Mouse (Mus musculus): ENCODE results near the gene Gm49395. TPM values are rescaled to one million over a fixed set of nuclear protein-coding genes. Genes with fewer than 3 reads are reported as not detected.

Gene Gm49395
- polyA plus RNA-seq, 1 experiment, result 0.92 TPM

GRCm38 (mm10) chr13:115078997-115079685, 22.6 kb downstream of the Gm49395 start:
- no peak for DNase-seq (ENCODE audit: low read depth)
- no peak for TF ChIP-seq CTCF (IDR thresholded peaks at IDR 0.05; ENCODE audit: borderline replicate concordance, extremely low read depth, insufficient read depth, insufficient read length)
- TF ChIP-seq POLR2A (IDR thresholded peaks at IDR 0.05; ENCODE audit: borderline replicate concordance, extremely low read depth, insufficient read depth, insufficient read length, poor library complexity, severe bottlenecking), result no peak

GRCm38 (mm10) chr13:115077346-115078134, 24.2 kb downstream of the Gm49395 start:
- no peak for DNase-seq (ENCODE audit: low read depth)
- no peak for TF ChIP-seq CTCF (IDR thresholded peaks at IDR 0.05; ENCODE audit: borderline replicate concordance, extremely low read depth, insufficient read depth, insufficient read length)
- TF ChIP-seq POLR2A (IDR thresholded peaks at IDR 0.05; ENCODE audit: borderline replicate concordance, extremely low read depth, insufficient read depth, insufficient read length, poor library complexity, severe bottlenecking), result no peak

- no peak for DNase-seq (ENCODE audit: low read depth)
- TF ChIP-seq POLR2A (IDR thresholded peaks at IDR 0.05; ENCODE audit: borderline replicate concordance, extremely low read depth, insufficient read depth, insufficient read length, poor library complexity, severe bottlenecking), result no peak
- no peak for TF ChIP-seq CTCF (IDR thresholded peaks at IDR 0.05; ENCODE audit: borderline replicate concordance, extremely low read depth, insufficient read depth, insufficient read length)
These were observed 29.3 kb downstream of the Gm49395 start for GRCm38 (mm10) chr13:115072386-115072785.

- TF ChIP-seq CTCF (IDR thresholded peaks at IDR 0.05; ENCODE audit: borderline replicate concordance, extremely low read depth, insufficient read depth, insufficient read length), result no peak
- TF ChIP-seq POLR2A (IDR thresholded peaks at IDR 0.05; ENCODE audit: borderline replicate concordance, extremely low read depth, insufficient read depth, insufficient read length, poor library complexity, severe bottlenecking), result no peak
- no peak for DNase-seq (ENCODE audit: low read depth)
These were observed 30.3 kb downstream of the Gm49395 start for GRCm38 (mm10) chr13:115071431-115071830.

- no peak for DNase-seq (ENCODE audit: low read depth)
- TF ChIP-seq CTCF (IDR thresholded peaks at IDR 0.05; ENCODE audit: borderline replicate concordance, extremely low read depth, insufficient read depth, insufficient read length) (no peak), POLR2A (IDR thresholded peaks at IDR 0.05; ENCODE audit: borderline replicate concordance, extremely low read depth, insufficient read depth, insufficient read length, poor library complexity, severe bottlenecking) (no peak)
These were observed 33.8 kb downstream of the Gm49395 start for GRCm38 (mm10) chr13:115067968-115068330.

- TF ChIP-seq POLR2A (IDR thresholded peaks at IDR 0.05; ENCODE audit: borderline replicate concordance, extremely low read depth, insufficient read depth, insufficient read length, poor library complexity, severe bottlenecking) (no peak), CTCF (IDR thresholded peaks at IDR 0.05; ENCODE audit: borderline replicate concordance, extremely low read depth, insufficient read depth, insufficient read length) (no peak)
- DNase-seq (ENCODE audit: low read depth), result no peak
These were observed 34.3 kb downstream of the Gm49395 start for GRCm38 (mm10) chr13:115067324-115067967.

- DNase-seq (ENCODE audit: low read depth), result no peak
- TF ChIP-seq POLR2A (IDR thresholded peaks at IDR 0.05; ENCODE audit: borderline replicate concordance, extremely low read depth, insufficient read depth, insufficient read length, poor library complexity, severe bottlenecking) (no peak), CTCF (IDR thresholded peaks at IDR 0.05; ENCODE audit: borderline replicate concordance, extremely low read depth, insufficient read depth, insufficient read length) (no peak)
These were observed 44.2 kb downstream of the Gm49395 start for GRCm38 (mm10) chr13:115057555-115057954.

GRCm38 (mm10) chr13:115054783-115055182, 46.9 kb downstream of the Gm49395 start:
- peak; percentile 68 for DNase-seq (ENCODE audit: low read depth)
- TF ChIP-seq CTCF (IDR thresholded peaks at IDR 0.05; ENCODE audit: borderline replicate concordance, extremely low read depth, insufficient read depth, insufficient read length) (no peak), POLR2A (IDR thresholded peaks at IDR 0.05; ENCODE audit: borderline replicate concordance, extremely low read depth, insufficient read depth, insufficient read length, poor library complexity, severe bottlenecking) (no peak)

- no peak for TF ChIP-seq POLR2A (IDR thresholded peaks at IDR 0.05; ENCODE audit: borderline replicate concordance, extremely low read depth, insufficient read depth, insufficient read length, poor library complexity, severe bottlenecking)
- TF ChIP-seq CTCF (IDR thresholded peaks at IDR 0.05; ENCODE audit: borderline replicate concordance, extremely low read depth, insufficient read depth, insufficient read length), result no peak
- peak; percentile 32 for DNase-seq (ENCODE audit: low read depth)
These were observed 49.2 kb downstream of the Gm49395 start for GRCm38 (mm10) chr13:115052568-115052967.

GRCm38 (mm10) chr13:115050660-115051559, 50.8 kb downstream of the Gm49395 start:
- DNase-seq (ENCODE audit: low read depth), result peak; percentile 80
- TF ChIP-seq CTCF (IDR thresholded peaks at IDR 0.05; ENCODE audit: borderline replicate concordance, extremely low read depth, insufficient read depth, insufficient read length) (no peak), POLR2A (IDR thresholded peaks at IDR 0.05; ENCODE audit: borderline replicate concordance, extremely low read depth, insufficient read depth, insufficient read length, poor library complexity, severe bottlenecking) (no peak)
